Mouse (Mus musculus) midbrain, embryonic 13.5 days (tissue): ENCODE results near the gene BC107364. TPM values are rescaled to one million over a fixed set of nuclear protein-coding genes. Genes with fewer than 3 reads are reported as not detected.
A peak's percentile ranks its signal among the peaks of the same experiment; 100 is the strongest.
"Not testable (repeated sequence)": the region's sequence is repeated elsewhere in the genome, so short reads cannot be mapped to it uniquely, and the experiment has no call there.

Experiments used
- ATAC-seq: fragments of 200-750 bp; cut with Nextera tagmentation; 2 replicates; pipeline ENCODE4 v1.8.0; 2017; ENCODE audit warnings: mild to moderate bottlenecking, moderate TSS enrichment, moderate library complexity
- H3K27ac ChIP-seq: fragments of 300-500 bp; sonication (generic); 2 replicates; pipeline ENCODE4 v1.5.1; 2015; ENCODE audit warnings: inconsistent platforms, mild to moderate bottlenecking, moderate library complexity
- H3K27me3 ChIP-seq: fragments of 300-500 bp; sonication (generic); 2 replicates; pipeline ENCODE4 v1.6.1; 2015; ENCODE audit warnings: mild to moderate bottlenecking, inconsistent platforms
- H3K36me3 ChIP-seq: fragments of 300-500 bp; sonication (generic); 2 replicates; pipeline ENCODE4 v1.6.1; 2015; ENCODE audit warnings: mild to moderate bottlenecking, inconsistent platforms
- H3K4me1 ChIP-seq: fragments of 300-500 bp; sonication (generic); replicated peaks from 2 replicates; pipeline ENCODE4 v1.6.1; 2015; ENCODE audit warnings: inconsistent platforms
- H3K4me2 ChIP-seq: fragments of 300-500 bp; sonication (generic); replicated peaks from 2 replicates; pipeline ENCODE4 v1.6.1; 2015; ENCODE audit warnings: moderate library complexity, mild to moderate bottlenecking, inconsistent platforms
- H3K4me3 ChIP-seq: fragments of 300-500 bp; sonication (generic); replicated peaks from 2 replicates; pipeline ENCODE4 v1.5.1; 2015; ENCODE audit warnings: mild to moderate bottlenecking, inconsistent platforms
- H3K9ac ChIP-seq: fragments of 300-500 bp; sonication (generic); replicated peaks from 2 replicates; pipeline ENCODE4 v1.6.1; 2015; ENCODE audit warnings: mild to moderate bottlenecking, inconsistent platforms
- H3K9me3 ChIP-seq: fragments of 300-500 bp; sonication (generic); 2 replicates; pipeline ENCODE4 v1.6.1; 2016; ENCODE audit warnings: mild to moderate bottlenecking, inconsistent platforms
- WGBS: fragments of 180-500 bp; shearing (Covaris S2); methylation state at CpG from one replicate; pipeline ENCODE4 v1.1.7; 2015; 5-methylcytosine and 5-hydroxymethylcytosine counted together
- polyA plus RNA-seq: library from polyadenylated mRNA; unstranded; fragments of >200 nt; fragmentation: Nextera tagmentation; extraction: Ambion mirVana; gene quantifications from 2 replicates; pipeline ENCODE4 v1.2.1, GENCODE M21; 2015

Gene BC107364
- polyA plus RNA-seq, 1 experiment from 2014 or later, result not detected

GRCm38 (mm10) chr3:96483044-96483443, 30.9 kb upstream of the BC107364 start:
- not testable (repeated sequence) for H3K27ac ChIP-seq, H3K9ac ChIP-seq, H3K36me3 ChIP-seq, H3K4me3 ChIP-seq, ATAC-seq, H3K4me1 ChIP-seq, H3K9me3 ChIP-seq, H3K4me2 ChIP-seq
- peaks cover 41% of the 10 kb centered on the region for H3K27me3 ChIP-seq
- WGBS, result 45% methylated on average over 7 of the region's 7 CpGs

GRCm38 (mm10) chr3:96482451-96482850, 30.3 kb upstream of the BC107364 start:
- Histone ChIP-seq H3K9ac (no peak overlapping the region), H3K9me3 (no peaks in the 10 kb centered on the region), H3K4me1 (peaks cover 5% of the 10 kb centered on the region), H3K4me2 (no peak overlapping the region), H3K4me3 (no peak overlapping the region), H3K36me3 (no peaks in the 10 kb centered on the region), H3K27me3 (peaks cover 47% of the 10 kb centered on the region), H3K27ac (no peak overlapping the region)
- no peak for ATAC-seq
- WGBS, result 90% methylated on average over 13 of the region's 13 CpGs

- no peak overlapping the region for H3K9ac ChIP-seq
- H3K4me1 ChIP-seq, result no peaks in the 10 kb centered on the region
- no peak overlapping the region for H3K27ac ChIP-seq
- no peaks in the 10 kb centered on the region for H3K36me3 ChIP-seq
- no peak overlapping the region for H3K4me2 ChIP-seq
- WGBS, result 84% methylated on average over 3 of the region's 3 CpGs
- H3K27me3 ChIP-seq, result peaks cover 53% of the 10 kb centered on the region
- H3K4me3 ChIP-seq, result no peak overlapping the region
- H3K9me3 ChIP-seq, result no peaks in the 10 kb centered on the region
- no peak for ATAC-seq
These were observed 29.8 kb upstream of the BC107364 start for GRCm38 (mm10) chr3:96481856-96482255.

DNA sequence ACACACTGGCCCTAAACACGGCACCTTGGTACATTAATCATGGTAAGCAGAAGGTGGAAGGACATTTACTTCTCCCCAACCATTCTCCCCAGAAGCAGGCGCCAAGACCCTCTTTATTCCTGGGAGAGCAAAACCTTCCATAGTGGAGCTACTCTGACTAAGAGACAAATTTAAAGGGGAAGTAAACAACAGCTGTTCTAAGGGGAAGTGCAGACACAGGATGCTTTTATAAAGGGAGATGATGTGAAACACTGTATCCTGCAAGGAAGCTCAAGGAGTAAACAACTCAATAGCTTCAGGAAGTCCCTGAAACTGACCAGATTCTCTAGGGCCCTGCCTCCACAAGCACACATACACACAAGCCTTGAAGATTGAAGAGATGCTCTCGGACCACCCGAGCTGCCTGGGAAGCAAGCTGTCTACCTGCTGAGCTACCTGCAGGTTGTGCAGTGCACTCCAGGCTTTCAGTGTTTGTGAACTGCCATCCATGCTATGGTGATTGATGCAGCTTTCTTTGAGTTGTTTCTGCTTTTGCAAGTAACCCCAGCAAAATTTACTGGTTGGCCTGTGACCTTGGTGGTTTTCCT, 28.7 kb upstream of the BC107364 start:
- Histone ChIP-seq H3K4me3 (no peak overlapping the region), H3K4me2 (no peak overlapping the region), H3K9ac (no peak overlapping the region), H3K9me3 (no peaks in the 10 kb centered on the region), H3K36me3 (no peaks in the 10 kb centered on the region), H3K27me3 (peaks cover 62% of the 10 kb centered on the region), H3K4me1 (no peaks in the 10 kb centered on the region), H3K27ac (no peak overlapping the region)
- WGBS, result 94% methylated on average over 4 of the region's 4 CpGs
- no peak for ATAC-seq

- H3K27ac ChIP-seq, result no peak overlapping the region
- H3K9ac ChIP-seq, result no peak overlapping the region
- WGBS, result 23% methylated on average over 3 of the region's 3 CpGs
- no peaks in the 10 kb centered on the region for H3K36me3 ChIP-seq
- H3K4me1 ChIP-seq, result peaks cover 7% of the 10 kb centered on the region
- no peak overlapping the region for H3K4me3 ChIP-seq
- no peak overlapping the region for H3K4me2 ChIP-seq
- ATAC-seq, result no peak
- no peaks in the 10 kb centered on the region for H3K9me3 ChIP-seq
- peaks cover 65% of the 10 kb centered on the region for H3K27me3 ChIP-seq
These were observed 27.1 kb upstream of the BC107364 start for GRCm38 (mm10) chr3:96479249-96479648.

- no peak overlapping the region for H3K9ac ChIP-seq
- peaks cover 7% of the 10 kb centered on the region for H3K4me1 ChIP-seq
- no peak overlapping the region for H3K27ac ChIP-seq
- no peak for ATAC-seq
- 72% methylated on average over 6 of the region's 6 CpGs for WGBS
- H3K36me3 ChIP-seq, result no peaks in the 10 kb centered on the region
- peaks cover 74% of the 10 kb centered on the region for H3K27me3 ChIP-seq
- no peaks in the 10 kb centered on the region for H3K9me3 ChIP-seq
- H3K4me2 ChIP-seq, result no peak overlapping the region
- H3K4me3 ChIP-seq, result no peak overlapping the region
These were observed 25.5 kb upstream of the BC107364 start for GRCm38 (mm10) chr3:96477558-96477957.

GRCm38 (mm10) chr3:96477084-96477483, 25.0 kb upstream of the BC107364 start:
- no peak for ATAC-seq
- 57% methylated on average over 3 of the region's 3 CpGs for WGBS
- Histone ChIP-seq H3K36me3 (no peaks in the 10 kb centered on the region), H3K4me1 (peaks cover 7% of the 10 kb centered on the region), H3K9me3 (no peaks in the 10 kb centered on the region), H3K9ac (no peak overlapping the region), H3K4me2 (no peak overlapping the region), H3K27ac (no peak overlapping the region), H3K27me3 (peaks cover 79% of the 10 kb centered on the region), H3K4me3 (no peak overlapping the region)

DNA sequence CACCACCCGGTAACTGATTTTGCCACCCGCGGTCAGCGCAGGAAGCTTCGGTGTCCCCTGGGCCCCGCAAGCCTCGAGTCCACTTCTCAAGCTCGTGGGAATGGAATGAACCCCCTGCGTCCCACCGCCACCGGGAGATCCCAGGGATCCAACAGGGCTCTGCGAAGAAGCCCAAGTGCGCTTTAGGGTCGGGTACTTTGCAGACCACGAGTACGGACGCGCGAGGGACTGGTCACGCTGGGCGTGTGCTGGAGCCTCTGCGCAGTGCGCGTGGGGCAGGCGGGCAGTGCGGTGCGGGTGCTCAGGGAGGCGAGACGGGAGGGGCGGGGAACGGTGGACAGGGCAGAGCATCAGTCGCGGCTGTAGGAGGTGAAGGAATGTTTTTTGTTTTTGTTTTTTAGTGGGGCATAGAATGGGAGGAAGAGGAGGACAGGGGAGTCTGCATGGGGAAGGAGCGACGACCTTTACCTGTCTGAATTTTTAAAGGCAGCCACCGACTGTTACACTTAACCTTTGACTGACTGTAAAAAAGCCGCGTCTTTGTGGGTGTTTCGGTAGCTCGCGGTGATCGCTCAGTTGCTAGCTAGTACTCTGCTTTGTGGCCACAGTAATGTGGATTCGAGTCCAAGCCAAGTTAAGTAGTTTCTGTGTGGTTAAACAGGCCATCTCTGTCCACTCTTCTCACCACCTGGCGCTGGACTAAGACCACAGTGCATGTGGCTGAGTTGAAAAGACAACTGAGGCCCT, 23.0 kb upstream of the BC107364 start:
- no peak overlapping the region for H3K27ac ChIP-seq
- WGBS, result 2% methylated on average over 44 of the region's 44 CpGs
- ATAC-seq, result 0 out of 2 replicates have a peak, but pooled peaks have one; percentile 24
- H3K36me3 ChIP-seq, result no peaks in the 10 kb centered on the region
- H3K4me1 ChIP-seq, result peaks cover 7% of the 10 kb centered on the region
- H3K4me3 ChIP-seq, result peak overlapping the region; percentile 38
- peak overlapping the region; percentile 60 for H3K4me2 ChIP-seq
- H3K9ac ChIP-seq, result peak overlapping the region; percentile 52
- peaks cover 79% of the 10 kb centered on the region for H3K27me3 ChIP-seq
- no peaks in the 10 kb centered on the region for H3K9me3 ChIP-seq

DNA sequence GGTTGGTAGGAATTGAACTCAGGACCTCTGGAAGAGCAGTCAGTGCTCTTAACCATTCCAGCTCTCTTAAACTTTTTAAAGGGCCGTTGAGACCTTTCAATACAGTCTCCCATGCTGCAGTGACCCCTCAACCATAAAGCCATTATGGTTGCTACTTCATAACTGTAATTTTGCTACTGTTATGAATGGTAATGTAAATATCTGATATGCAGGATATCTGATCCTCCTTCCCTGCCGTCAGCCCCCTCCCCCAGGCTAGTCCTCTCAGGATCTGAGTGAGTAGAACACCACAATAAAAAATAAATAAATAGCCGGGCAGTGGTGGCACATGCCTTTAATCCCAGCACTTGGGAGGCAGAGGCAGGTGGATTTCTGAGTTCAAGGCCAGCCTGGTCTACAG, 21.4 kb upstream of the BC107364 start:
- 76% methylated on average over 3 of the region's 3 CpGs for WGBS
- peaks cover 72% of the 10 kb centered on the region for H3K27me3 ChIP-seq
- ATAC-seq, H3K4me2 ChIP-seq, H3K27ac ChIP-seq, H3K4me1 ChIP-seq, H3K4me3 ChIP-seq, H3K36me3 ChIP-seq, H3K9ac ChIP-seq, H3K9me3 ChIP-seq: not testable (repeated sequence)

- Histone ChIP-seq H3K9ac (no peak overlapping the region), H3K9me3 (no peaks in the 10 kb centered on the region), H3K27ac (no peak overlapping the region), H3K36me3 (no peaks in the 10 kb centered on the region), H3K4me3 (no peak overlapping the region), H3K4me1 (peaks cover 7% of the 10 kb centered on the region), H3K27me3 (peaks cover 69% of the 10 kb centered on the region), H3K4me2 (no peak overlapping the region)
- WGBS, result 91% methylated on average over 5 of the region's 5 CpGs
- no peak for ATAC-seq
These were observed 20.0 kb upstream of the BC107364 start for GRCm38 (mm10) chr3:96472066-96472465.

DNA sequence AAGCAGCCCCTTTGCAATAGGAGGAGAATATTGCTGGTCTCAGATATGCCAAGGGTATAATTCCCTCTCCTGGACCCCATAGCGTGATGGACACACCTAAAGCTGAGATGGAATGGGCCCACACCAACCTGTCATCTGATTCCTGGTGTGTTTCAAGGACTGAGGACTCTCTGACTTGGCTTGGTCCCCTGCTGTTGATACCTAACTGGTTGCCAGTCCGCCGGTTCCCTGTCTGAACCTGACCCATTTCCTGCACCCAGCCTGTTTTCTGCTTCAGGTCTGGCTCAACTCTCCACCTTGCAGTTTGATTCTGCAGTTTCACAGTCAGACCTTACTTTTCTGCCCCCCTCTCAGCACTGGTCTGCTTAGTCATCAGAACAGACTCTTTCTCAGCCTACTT, 17.5 kb upstream of the BC107364 start:
- no peak for ATAC-seq
- WGBS, result 83% methylated on average over 3 of the region's 3 CpGs
- H3K27me3 ChIP-seq, result peaks cover 66% of the 10 kb centered on the region

GRCm38 (mm10) chr3:96468335-96468734, 16.2 kb upstream of the BC107364 start:
- peaks cover 64% of the 10 kb centered on the region for H3K27me3 ChIP-seq
- H3K27ac ChIP-seq, H3K9ac ChIP-seq, H3K4me2 ChIP-seq, H3K36me3 ChIP-seq, H3K4me1 ChIP-seq, H3K4me3 ChIP-seq, ATAC-seq, H3K9me3 ChIP-seq: not testable (repeated sequence)
- 97% methylated on average over 3 of the region's 3 CpGs for WGBS

More for the DNA sequence above, 17.5 kb upstream of the BC107364 start:
- no peak overlapping the region for H3K9ac ChIP-seq
- H3K36me3 ChIP-seq, result no peaks in the 10 kb centered on the region
- H3K27ac ChIP-seq, result no peak overlapping the region
- no peak overlapping the region for H3K4me3 ChIP-seq
- H3K4me2 ChIP-seq, result no peak overlapping the region
- no peaks in the 10 kb centered on the region for H3K9me3 ChIP-seq
- H3K4me1 ChIP-seq, result peaks cover 1% of the 10 kb centered on the region
